In genomic region chr16:58663021-58663420, GRCm38 (mm10) we compare ENCODE assay signal across 10 mouse cellular contexts. TPM values are rescaled to one million over a fixed set of nuclear protein-coding genes. Genes with fewer than 3 reads are reported as not detected.
A peak's percentile ranks its signal among the peaks of the same experiment; 100 is the strongest.
DNase-seq lines count a peak whose midpoint lies in the region; ATAC-seq and TF ChIP-seq lines count a peak whose summit lies in the region.
"Had no signal": no experiment of that assay in that cellular context is flagged by ENCODE, and none has a peak within 500 bp of the region (broad histone marks: within the 10 kb centered on the region; RNA-seq: fewer than 3 reads in every experiment).

No protein-coding gene starts in this region.

- ATAC-seq in liver, embryonic 11.5 days (replicated peaks; ENCODE audit: low FRiP score) = no peak

- H3K4me1 ChIP-seq in lung, adult 2 months (ENCODE audit: control insufficient read depth, insufficient read depth, low read length) = no peaks in the 10 kb centered on the region
- peaks cover 28% of the 10 kb centered on the region for H3K4me1 ChIP-seq in liver, embryonic 11.5 days (replicated peaks; ENCODE audit: control insufficient read depth, insufficient read depth, low read length)
- H3K4me1 ChIP-seq: limb, embryonic 13.5 days had no signal

- H3K27me3 ChIP-seq in liver, embryonic 11.5 days (replicated peaks; ENCODE audit: control insufficient read depth, insufficient read depth, low read length) = no peaks in the 10 kb centered on the region
- H3K27me3 ChIP-seq: limb, embryonic 13.5 days had no signal

- WGBS in lung, adult 2 months = 27% methylated on average over 5 of the region's 5 CpGs
- 62% methylated on average over 5 of the region's 5 CpGs for WGBS in liver, embryonic 11.5 days

- H3K9ac ChIP-seq in liver, embryonic 11.5 days (ENCODE audit: low read depth, low read length) = no peak overlapping the region
- H3K9ac ChIP-seq: limb, embryonic 13.5 days had no signal

- peak overlapping the region; percentile 81 for H3K27ac ChIP-seq in liver, embryonic 11.5 days (ENCODE audit: low read depth, low read length)
- H3K27ac ChIP-seq: limb, embryonic 13.5 days had no signal

- no peaks in the 10 kb centered on the region for H3K9me3 ChIP-seq in liver, embryonic 11.5 days (ENCODE audit: control insufficient read depth, low read length)
- H3K9me3 ChIP-seq: limb, embryonic 13.5 days had no signal

- peak; percentile 28; the same call in 1 of the 2 replicates for TF ChIP-seq CTCF in lung, adult 2 months (IDR thresholded peaks at IDR 0.05; ENCODE audit: insufficient read depth, low read length)

- TF ChIP-seq POLR2A in lung, adult 2 months (IDR thresholded peaks at IDR 0.05; ENCODE audit: borderline replicate concordance, extremely low read depth, low read depth, low read length) = no peak

- no peak overlapping the region for H3K4me2 ChIP-seq in liver, embryonic 11.5 days
- H3K4me2 ChIP-seq: limb, embryonic 13.5 days had no signal

- DNase-seq in lung, adult 2 months = no peak
- no peak for DNase-seq in lung, postnatal 25 days (ENCODE audit: low spot score)
- peak; percentile 68 for DNase-seq in c-Kit-negative CD71-positive TER-119-positive erythroid progenitor cells, embryonic 14.5 days (ENCODE audit: low read depth, low spot score)
- DNase-seq in liver, embryonic 11.5 days (ENCODE audit: low spot score) = no peak
- peak; percentile 31 for DNase-seq in retina, postnatal 1 day
- no peak for DNase-seq in left cerebral cortex, adult 9 months (ENCODE audit: low spot score in 2 of 2)
- no peak for DNase-seq in thymus, adult 18-20 months
- no peak for DNase-seq in right cerebral cortex, adult 2 months (ENCODE audit: low spot score in 2 of 2)

- H3K36me3 ChIP-seq in liver, embryonic 11.5 days (ENCODE audit: control insufficient read depth, insufficient read depth, low read length) = no peaks in the 10 kb centered on the region
- H3K36me3 ChIP-seq: limb, embryonic 13.5 days had no signal

- no peak overlapping the region for H3K4me3 ChIP-seq in lung, adult 2 months (replicated peaks; ENCODE audit: extremely low read depth, low read depth, low read length)
- no peak overlapping the region for H3K4me3 ChIP-seq in liver, embryonic 11.5 days (ENCODE audit: low read depth, low read length)
- H3K4me3 ChIP-seq: limb, embryonic 13.5 days had no signal

RNA-seq across cellular contexts. Expression of gene Cpox, which starts 7.1 kb away (rescaled TPM):
- polyA plus RNA-seq in lung, adult 2 months (2012; rRNA removed) = 11.5 and 12.3 TPM in 2 replicates
- 388 and 389 TPM in 2 replicates for polyA plus RNA-seq in liver, embryonic 11.5 days (2014; fragmentation: Nextera tagmentation; extraction: Ambion mirVana)

RNA-seq across cellular contexts. Expression of gene E330017A01Rik, which starts 24.5 kb away (rescaled TPM):
- polyA plus RNA-seq in lung, adult 2 months (2012; rRNA removed) = not detected in 2 replicates
- polyA plus RNA-seq in liver, embryonic 11.5 days (2014; fragmentation: Nextera tagmentation; extraction: Ambion mirVana) = not detected in 2 replicates
- polyA plus RNA-seq: limb, embryonic 13.5 days; small intestine, adult 2 months had no signal

RNA-seq across cellular contexts. Expression of gene Gm813, which starts 46.2 kb away (rescaled TPM):
- polyA plus RNA-seq in lung, adult 2 months (2012; rRNA removed) = not detected in 2 replicates
- not detected in 2 replicates for polyA plus RNA-seq in liver, embryonic 11.5 days (2014; fragmentation: Nextera tagmentation; extraction: Ambion mirVana)
- polyA plus RNA-seq: limb, embryonic 13.5 days; small intestine, adult 2 months had no signal

RNA-seq across cellular contexts. Expression of gene Gpr15, which starts 55.8 kb away (rescaled TPM):
- 0.09 and 0.31 TPM in 2 replicates for polyA plus RNA-seq in lung, adult 2 months (2012; rRNA removed)
- not detected in 2 replicates for polyA plus RNA-seq in liver, embryonic 11.5 days (2014; fragmentation: Nextera tagmentation; extraction: Ambion mirVana)
- polyA plus RNA-seq: limb, embryonic 13.5 days; small intestine, adult 2 months had no signal

Comparison
In these comparisons a context has a peak if more than half of its experiments do, and no peak if none do; other contexts are left out.
1. DNase-seq: peak in c-Kit-negative CD71-positive TER-119-positive erythroid progenitor cells, embryonic 14.5 days (single experiment) and retina, postnatal 1 day (single experiment); none in lung, adult 2 months (single experiment), lung, postnatal 25 days (single experiment), liver, embryonic 11.5 days (single experiment), left cerebral cortex, adult 9 months (0 of 2), thymus, adult 18-20 months (0 of 2) and right cerebral cortex, adult 2 months (0 of 2).
2. RNA of gene Cpox, which starts 7.1 kb away (polyA plus RNA-seq): 388 to 389 TPM in liver, embryonic 11.5 days; 11.5 to 12.3 TPM in lung, adult 2 months; every median in the first group is over 10 times any median in the second.